Mouse (Mus musculus): ENCODE measurements around the gene Ddx58.

Gene Ddx58

DNA sequence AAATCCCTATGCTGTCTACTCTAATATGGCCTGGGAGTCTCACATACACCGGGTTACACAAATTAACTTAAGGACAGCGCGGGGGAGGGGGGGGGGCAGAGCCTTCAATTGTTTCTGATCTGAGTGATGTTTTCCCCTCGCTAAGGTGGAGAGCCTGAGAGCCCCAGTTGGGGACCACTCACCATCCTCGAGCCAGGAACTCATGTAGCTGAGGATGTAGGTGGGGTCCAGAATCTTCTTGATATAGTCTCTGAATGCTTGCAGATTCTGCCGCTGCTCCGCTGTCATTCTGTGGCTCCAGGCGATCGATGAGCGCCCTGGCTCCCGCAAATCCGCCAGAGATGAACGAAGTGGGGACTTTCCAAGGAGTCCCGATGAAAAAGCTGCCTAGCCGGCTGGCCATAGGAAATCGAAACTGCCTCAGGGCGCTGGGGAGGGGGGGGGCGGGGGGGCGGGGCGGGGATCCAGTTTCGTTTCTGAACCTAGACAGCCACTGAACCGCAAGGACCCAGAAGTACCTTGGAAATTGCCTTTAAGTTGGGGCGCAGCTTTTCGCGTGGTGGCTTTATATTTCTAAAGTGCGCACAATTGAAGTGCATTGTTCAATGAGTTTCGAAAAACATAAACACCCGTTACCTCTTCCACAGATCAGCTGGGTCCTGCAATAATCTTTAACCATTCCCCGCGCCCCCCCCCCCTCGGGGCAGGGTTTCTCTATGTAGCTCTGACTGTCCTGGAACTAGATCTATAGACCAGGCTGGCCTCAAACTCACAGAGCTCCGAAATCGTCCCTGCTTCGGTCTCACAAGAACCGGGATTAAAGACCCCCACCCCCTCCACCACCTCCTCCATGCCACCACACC, at the start of gene Ddx58:
TSS of gene Ddx58 (minus strand) at position 420 of the 863 bp plus-strand sequence.
- peak; percentile 31 for DNase-seq (ENCODE audit: extremely low spot score)

DNA sequence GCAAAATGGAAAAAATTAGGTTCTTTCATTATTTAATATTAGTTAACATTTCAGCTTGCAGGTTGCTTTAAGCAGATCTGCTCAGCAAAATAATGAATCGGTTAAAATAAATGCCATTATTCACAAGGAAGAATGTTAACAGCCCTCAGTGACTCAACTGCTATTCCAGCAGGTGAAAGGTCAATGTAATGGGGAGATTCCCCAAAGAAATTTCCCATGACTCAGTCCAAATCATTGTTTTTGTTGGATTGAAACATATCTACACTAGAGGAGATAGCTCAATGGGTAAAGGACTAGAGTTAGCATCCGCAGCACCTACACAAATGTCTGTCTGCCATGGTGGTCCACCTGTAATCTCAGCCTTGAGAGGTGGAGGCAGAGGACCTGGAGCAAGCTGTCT, 49.4 kb upstream of the Ddx58 start:
- no peak for DNase-seq (ENCODE audit: extremely low spot score)

DNA sequence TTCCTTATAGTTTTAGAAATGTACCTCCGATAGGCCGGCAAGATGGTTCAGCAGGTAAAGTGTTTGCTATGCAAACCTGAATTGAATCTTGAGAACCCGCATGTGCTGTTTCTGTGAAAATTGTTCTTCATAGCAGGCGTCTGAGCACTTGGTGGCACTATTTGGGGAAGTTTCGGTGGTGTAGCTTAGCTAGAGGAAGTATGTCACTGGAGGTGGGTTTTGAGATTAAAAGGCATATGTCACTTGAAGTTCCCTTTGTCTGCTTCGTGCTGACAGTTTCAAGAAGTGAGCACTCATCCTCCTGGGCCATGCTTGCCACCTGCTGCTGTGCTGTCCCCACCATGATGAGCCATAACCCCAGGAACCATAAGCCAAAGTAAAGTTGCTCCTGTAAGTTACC, 47.8 kb upstream of the Ddx58 start:
- no peak for DNase-seq (ENCODE audit: extremely low spot score)

DNA sequence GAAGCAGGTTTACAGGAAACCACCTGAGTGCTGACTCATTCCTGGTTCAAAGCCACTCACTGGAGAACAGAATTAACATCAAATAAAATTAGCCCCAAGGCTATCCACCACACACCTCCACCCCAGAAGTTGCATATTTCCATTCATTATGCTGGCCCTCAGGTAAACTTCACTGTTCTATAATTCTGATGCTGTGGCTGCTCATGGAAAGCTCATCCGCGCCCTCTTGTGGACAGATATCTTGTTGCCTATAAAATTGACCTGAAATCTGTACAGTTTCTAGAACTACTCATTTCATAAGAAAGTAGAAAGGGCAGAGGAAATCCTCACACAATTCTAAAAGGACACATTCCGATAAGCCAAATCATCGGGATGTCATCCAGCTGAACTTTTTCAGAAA, 46.0 kb upstream of the Ddx58 start:
- DNase-seq (ENCODE audit: extremely low spot score) = peak; percentile 46

DNA sequence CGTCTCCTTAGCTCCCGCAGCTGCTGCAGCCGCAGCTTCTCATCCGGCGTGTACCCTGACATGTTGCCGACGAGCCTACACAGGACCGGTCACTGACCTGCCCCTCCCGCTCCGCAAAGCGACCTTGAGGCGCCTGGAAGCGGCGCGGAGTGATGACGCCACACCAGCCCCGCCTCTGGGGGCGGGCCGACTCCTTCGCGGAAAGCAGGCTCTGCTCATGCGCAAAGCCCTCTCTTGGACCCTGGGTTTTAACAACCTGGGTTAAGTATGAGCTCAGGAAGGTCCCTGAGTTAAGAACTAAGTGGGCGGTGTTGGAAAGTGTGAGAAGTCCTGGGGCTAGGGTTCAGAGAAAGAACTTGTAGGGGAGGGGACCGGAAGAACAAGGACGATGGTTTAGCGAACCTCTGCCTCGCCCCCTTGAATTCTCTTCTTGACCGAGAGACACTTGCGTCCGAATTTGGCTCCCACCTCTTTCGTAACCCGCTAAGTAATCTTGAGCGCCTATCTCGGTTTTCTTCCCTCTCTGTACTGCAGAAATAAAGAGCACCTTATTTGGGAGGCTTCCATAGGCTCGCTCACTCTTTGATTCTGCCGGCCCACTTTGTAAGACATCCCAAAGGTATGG, 39.8 kb upstream of the Ddx58 start, which contains the start of gene Ndufb6:
TSS of gene Ndufb6 (minus strand) at position 146 of the 625 bp plus-strand sequence.
- DNase-seq (ENCODE audit: extremely low spot score) = peak; percentile 96

DNA sequence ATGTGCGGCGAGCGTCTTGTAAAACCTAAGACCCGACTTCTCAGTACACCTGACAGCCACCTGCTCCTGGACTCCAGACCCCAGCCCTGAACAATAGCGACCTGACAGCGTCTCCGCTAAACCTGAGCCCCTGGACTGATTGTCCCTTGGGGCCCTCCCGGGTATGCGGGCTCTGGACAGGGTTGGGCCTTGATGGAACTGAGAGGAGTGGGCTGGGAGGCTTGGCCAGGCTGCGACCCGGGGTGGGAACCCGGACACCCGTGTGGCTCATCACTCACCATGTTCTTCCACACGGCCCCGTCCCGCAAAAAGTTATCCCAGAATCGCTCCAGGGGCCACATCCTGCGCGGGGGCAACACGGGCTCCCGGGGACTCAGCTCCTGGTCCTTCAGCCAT, 39.2 kb upstream of the Ddx58 start:
- no peak for DNase-seq (ENCODE audit: extremely low spot score)

DNA sequence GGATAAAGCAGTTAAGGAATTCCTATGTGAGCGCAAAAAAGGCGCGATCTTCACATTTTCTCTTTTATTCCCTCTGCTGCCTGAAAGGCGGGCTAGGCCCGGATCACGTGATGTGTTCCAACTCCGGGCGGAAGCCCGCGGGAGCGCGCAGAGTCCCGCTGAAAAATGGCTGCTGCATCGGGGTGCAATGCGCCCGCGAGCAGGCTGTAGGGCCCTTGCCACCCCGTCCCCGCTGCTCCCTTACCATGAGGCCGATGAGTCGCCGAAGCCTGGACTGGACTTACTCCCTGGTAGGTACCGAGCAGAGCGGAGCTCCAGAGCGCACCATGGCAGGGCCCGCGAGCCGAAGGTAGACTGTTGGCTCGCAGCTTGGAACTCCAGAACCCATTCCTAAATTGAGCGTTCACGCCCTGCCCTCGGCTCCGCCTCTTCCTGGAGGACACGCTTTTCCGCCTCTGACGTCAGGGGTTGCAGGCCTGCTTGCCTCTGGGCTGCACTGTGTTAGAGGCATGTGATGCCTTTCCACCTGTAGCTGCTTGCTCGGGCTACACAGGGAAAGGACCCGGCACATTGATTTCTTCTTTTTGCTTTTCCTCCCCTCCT, 29.9 kb upstream of the Ddx58 start, which contains the start of the genes Smim27 and Topors:
TSS of gene Smim27 (plus strand) at position 150 of the 603 bp plus-strand sequence.
TSS of gene Topors (minus strand) at position 421 of the 603 bp plus-strand sequence.
- peak; percentile 95 for DNase-seq (ENCODE audit: extremely low spot score)

DNA sequence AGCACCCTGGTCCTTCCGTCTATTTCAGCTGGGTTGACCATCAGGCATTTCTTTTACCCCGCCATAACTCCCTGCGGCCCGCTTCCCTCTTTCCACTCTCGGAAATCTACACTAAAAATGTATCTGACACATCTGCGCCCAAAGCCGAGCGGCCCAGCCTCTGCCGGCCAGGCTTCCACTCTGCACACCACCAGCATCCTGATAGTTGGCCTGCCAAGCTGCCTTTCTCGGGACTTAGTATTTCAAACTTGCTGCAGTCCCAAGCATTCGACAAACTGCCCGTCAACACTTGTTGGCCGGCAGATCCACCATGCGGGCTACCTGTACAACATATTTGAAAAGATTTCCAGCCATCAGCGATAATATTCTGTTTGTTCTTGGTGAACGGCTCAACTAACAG, 29.2 kb upstream of the Ddx58 start:
- no peak for DNase-seq (ENCODE audit: extremely low spot score)

DNA sequence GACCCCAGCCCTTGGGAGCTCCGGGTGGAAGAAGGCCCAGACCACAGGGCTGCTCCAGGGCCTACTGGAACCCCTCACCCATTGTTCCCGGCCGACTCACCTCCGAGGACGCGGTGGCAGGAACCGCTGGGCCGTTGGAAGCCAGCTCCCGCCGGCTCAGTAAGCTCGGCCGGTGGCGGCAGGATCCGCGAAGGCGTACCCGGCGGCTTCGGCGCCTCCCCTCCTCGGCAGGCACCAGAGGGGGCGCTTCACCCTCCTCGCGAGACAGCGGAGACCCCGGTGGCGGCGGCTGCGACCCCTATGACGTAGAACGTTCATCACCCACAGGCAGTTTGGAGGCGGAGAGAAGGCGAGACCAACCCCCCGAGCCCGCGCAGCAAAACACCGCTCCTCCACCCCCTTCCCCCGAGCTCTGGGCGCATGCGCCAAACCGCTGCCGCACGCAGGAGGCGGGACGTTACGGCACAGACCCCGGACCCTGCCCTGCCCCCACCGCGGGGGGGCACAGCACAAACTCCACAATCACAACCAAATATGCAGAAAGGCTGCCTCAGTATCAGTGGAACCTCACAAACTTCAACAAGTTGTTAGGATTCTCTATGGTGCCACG, 28.7 kb upstream of the Ddx58 start:
- DNase-seq (ENCODE audit: extremely low spot score) = peak; percentile 95

DNA sequence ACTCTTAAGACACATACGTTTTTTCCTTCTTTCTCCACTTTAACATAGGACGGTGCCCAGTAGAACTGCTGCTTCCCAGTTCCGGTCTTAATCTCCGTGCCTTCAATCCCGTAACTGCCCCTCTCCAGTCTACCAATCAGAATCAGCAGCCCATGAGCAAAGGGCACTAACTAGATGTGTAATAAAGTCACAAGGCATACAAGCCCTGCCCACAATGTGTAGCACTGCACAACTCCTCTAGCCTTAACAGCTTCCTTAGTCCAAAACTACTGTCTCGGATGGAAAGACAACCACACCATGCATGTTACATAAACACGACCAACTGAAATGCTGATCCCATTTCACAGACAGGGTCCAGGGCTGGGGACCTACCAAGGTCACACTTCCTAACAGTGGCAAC, 28.1 kb upstream of the Ddx58 start:
- DNase-seq (ENCODE audit: extremely low spot score) = no peak

DNA sequence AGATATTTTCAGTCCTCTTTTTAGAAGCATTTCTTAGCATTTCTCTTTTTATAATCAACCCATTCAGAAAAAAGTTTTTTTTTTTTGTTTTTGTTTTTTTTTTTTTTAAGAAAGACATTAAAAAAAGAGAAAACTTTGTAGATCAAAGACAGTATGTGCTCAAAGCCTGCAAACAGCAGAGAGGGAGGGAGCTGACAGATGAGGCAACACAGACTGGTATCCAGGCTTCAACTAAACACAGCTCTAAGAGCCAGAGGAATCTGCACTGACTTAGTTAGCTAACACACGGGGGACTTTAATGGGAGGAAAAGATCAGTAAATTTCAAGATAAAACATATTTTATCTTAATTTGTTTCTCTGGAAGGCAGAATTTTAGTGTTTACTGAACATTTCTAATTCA, 24.7 kb upstream of the Ddx58 start:
- DNase-seq (ENCODE audit: extremely low spot score) = no peak

DNA sequence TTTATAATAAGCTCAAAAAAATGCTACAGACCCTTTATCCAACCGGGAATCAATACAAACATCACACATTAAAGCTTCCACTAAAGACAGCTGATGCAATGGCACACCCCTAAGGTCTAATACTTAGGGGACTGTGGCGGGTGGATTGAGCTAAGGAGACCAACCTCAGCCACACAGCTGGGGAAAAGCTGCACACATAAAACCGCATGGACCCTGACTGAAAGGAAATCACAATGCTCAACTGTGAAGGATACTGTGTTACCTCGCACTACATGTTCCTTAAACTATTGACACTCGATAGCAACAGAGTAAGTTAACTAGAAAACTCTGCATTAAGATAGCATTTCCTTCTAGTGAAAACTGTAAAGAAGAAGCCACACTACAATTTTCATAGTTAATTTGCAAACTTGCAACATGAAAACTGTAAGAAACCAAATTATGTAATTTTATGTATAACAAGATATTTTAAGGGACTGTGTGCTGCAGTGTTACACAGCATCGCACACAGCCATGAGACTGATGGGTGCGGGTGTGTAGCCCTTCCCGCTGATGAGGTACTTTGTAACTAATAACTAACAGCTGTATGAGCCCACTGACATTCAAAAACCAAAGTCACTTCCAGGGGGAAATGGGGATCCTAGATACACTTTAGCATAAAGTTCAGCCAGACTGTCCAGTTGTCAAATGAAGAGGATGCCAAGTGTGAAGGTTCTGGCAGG, 14.9 kb upstream of the Ddx58 start:
- no peak for DNase-seq (ENCODE audit: extremely low spot score)

DNA sequence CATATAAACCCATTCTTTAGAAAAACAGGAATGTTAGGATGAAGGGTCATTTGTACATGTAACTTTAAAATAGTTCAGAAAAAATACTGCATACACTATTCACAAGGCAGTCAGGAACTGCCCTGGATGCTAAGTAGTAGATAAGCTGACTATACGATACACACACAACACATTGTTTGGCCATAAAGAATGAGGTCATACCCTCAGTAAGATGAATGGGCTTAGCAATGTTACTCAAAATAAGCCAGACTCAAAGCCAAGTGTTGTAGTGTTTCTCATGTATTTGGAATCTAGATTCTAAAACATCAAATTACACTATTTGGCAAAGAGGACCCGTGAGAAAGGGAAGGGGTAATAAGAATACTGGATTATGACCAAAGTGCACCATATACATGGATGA, 14.1 kb upstream of the Ddx58 start:
- no peak for DNase-seq (ENCODE audit: extremely low spot score)

DNA sequence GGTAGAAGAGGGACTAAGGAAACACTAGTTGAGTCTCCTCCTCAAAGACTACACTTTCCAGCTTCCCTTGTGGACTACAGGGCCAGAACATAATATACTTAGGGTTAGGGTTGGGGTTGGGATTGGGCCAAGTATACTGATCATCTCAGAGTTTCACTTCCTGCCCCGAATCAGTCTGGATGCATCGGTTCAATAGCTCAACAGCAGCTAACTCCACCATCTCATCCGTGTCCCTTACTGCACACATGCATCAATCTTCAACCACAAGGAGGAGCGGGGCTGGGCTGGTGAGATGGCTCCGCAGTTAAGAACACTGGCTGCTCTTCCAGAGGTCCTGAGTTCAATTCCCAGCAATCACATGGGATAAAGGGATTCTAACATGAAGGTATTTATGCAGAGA, 11.4 kb upstream of the Ddx58 start:
- no peak for DNase-seq (ENCODE audit: extremely low spot score)

DNA sequence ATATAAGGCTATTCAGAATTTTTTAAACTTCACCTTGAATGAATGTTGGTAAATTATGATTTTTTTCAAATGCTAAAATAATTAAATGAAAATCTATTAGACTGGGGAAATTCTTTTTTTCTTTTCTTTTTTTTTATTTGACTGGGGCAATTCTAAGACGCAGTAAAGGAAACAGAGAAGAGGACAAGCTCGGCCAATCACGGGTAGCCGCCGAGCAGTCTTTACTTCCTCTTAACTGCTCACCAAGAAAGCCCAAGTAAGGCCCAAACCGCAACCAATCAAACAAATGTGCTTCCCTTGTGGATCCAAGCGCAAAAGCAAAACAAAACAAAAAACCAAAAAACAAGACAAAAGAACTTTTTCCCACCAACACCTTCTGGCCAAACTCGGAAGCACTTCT, 4.4 kb upstream of the Ddx58 start:
- no peak for DNase-seq (ENCODE audit: extremely low spot score)

DNA sequence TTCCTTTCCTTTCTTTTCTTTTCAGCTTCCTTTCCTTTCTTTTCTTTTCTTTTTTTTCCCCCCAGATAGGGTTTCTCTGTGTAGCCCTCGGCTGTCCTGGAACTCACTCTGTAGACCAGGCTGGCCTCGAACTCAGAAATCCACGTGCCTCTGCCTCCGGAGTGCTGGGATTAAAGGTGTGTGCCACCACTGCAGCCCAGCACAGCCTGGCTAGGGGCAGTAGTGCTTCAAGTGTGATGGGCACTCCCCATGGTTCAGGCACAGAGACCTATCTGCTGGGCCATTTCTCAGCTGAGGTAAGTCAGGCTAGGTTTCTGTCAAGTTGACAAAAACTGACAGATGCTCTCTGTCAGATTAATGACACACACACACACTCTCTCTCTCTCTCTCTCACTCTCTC, 3.4 kb upstream of the Ddx58 start:
- no peak for DNase-seq (ENCODE audit: extremely low spot score)

DNA sequence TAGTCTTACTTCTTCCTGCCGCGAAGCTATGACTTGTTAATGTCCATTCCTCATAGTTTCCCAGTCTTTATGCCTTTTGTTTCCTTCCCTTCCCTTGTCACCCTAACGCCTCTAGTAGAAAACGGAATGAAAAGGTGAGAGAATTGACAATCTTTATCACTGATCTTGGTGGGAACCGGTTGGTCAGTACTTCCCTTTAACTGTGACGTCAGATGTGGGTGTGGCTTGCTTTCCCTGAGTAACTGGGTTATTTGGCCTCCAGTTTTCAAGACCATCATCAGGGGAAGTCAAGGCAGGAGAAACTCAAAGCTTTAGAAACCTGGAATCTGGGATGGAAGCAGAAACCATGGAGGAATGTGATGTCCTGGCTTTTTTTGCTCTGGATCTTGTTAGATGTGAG, 2.3 kb upstream of the Ddx58 start:
- DNase-seq (ENCODE audit: extremely low spot score) = no peak

DNA sequence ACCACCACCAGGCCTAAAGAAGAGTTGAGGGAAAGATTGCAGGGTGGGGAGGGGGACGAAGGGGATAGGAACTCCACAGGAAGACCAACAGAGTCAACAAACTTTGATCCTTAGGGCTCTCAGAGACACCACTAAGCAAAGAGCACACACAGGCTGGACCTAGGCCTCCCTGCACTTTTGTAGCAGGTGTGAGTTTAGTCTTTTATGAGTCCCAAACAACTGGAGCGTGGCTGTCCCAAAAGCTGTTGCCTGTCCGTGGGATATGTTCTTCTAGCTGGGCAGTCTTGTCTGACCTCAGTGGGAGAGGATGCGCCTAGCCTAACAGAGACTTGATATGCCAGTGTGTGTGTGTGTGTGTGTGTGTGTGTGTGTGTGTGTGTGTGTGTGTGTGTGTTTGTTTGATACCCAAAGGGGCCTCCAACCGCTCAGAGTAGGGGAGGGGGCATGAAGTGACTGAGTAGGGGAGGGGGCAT, 680 bp upstream of the Ddx58 start:
- peak; percentile 12 for DNase-seq (ENCODE audit: extremely low spot score)

DNA sequence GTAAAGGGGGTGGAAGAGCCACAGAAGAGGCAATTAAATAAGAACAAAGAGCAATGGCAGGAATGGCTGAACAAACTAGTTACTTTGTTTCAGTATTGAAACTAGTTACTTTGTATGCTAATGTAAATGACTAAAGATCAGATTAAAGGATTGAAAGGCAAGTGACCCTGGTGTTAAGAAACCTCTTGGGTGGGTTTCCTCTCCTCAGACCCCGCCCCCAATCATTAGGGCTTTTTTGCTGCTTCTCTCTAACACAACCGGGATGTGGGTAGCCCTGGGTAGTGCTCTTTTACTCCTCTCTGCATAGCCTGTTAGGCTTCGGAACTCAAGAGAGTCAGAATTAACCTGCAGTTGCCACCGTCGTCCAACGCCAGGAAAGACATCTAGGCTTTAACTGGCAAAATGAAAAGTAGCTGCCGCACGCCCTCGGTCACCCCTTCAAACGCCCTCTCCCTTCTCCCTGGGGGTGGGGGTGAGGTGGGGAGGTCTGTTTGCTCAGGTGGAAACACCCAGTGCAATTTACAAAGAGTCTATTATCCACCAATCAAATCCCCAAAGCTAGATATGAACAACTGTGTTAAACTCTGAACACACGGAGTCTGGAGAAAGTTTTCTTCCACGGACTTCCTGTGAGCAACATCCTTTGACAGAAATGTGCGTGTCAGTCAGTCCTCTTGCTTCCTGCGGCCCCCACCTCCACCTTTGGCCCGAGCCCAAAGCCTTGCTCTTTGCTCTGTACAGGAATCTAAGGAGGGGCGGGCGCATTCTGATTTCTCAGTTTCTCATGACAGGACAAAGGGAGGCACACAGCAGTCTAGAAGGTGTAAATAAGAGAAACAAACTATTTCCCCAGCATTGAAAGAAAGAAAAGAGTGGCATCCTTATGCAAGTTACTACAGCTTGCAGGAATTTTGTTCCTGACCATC, 882 bp downstream of the Ddx58 start:
- peak; percentile 48 for DNase-seq (ENCODE audit: extremely low spot score)

DNA sequence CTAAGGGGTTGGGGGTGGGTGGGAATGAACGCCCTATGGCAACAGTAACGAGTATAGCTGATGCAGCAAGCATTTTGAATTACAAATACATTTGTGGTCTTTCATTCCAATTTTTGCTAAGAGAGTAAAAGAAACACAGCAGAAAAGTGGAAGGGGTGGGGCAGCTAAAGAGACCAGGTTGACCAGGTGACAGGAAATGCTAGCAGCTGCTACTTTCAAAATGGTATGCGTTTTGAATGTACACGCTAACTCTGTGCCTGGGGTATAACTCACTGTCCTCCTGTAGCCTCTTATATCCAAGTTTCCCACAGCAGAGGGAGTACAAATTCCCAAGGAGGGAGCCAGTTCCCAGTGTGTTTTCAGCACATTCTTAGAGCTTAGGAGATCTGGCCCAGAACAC, 2.8 kb downstream of the Ddx58 start:
- DNase-seq (ENCODE audit: extremely low spot score) = no peak
